Mouse (Mus musculus) forebrain, embryonic 14.5 days (tissue): ENCODE results near the gene Prss44. TPM values are rescaled to one million over a fixed set of nuclear protein-coding genes. Genes with fewer than 3 reads are reported as not detected.

Source experiments
- ATAC-seq: fragments of 200-750 bp; cut with Nextera tagmentation; 2 replicates; pipeline ENCODE4 v1.8.0; 2017; ENCODE audit warnings: mild to moderate bottlenecking, moderate library complexity
- DNase-seq: peaks from one replicate; pipeline ENCODE4 v3.0.0-alpha.2; 2015; ENCODE audit warnings: low spot score
- H3K27ac ChIP-seq: fragments of 300-500 bp; sonication (generic); 2 replicates; pipeline ENCODE4 v1.5.1; 2014; ENCODE audit warnings: low read depth, mild to moderate bottlenecking, control low read depth, low read length, moderate library complexity
- H3K27me3 ChIP-seq: fragments of 300-500 bp; sonication (generic); replicated peaks from 2 replicates; pipeline ENCODE4 v1.6.1; 2014; ENCODE audit warnings: low read length, control low read depth, mixed read lengths; ENCODE audit not compliant: control insufficient read depth, insufficient read depth
- H3K36me3 ChIP-seq: fragments of 300-500 bp; sonication (generic); 2 replicates; pipeline ENCODE4 v1.6.1; 2014; ENCODE audit warnings: low read length, control low read depth; ENCODE audit not compliant: control insufficient read depth, insufficient read depth
- H3K4me1 ChIP-seq: fragments of 300-500 bp; sonication (generic); 2 replicates; pipeline ENCODE4 v1.6.1; 2014; ENCODE audit warnings: antibody characterized with exemption, low read length, control low read depth; ENCODE audit not compliant: control insufficient read depth, insufficient read depth
- H3K4me2 ChIP-seq: fragments of 300-500 bp; sonication (generic); 2 replicates; pipeline ENCODE4 v1.6.1; 2014; ENCODE audit warnings: mild to moderate bottlenecking, control low read depth, low read length
- H3K4me3 ChIP-seq: fragments of 300-500 bp; sonication (generic); 2 replicates; pipeline ENCODE4 v1.5.1; 2014; ENCODE audit warnings: low read depth, low read length, control low read depth
- H3K9ac ChIP-seq: fragments of 300-500 bp; sonication (generic); 2 replicates; pipeline ENCODE4 v1.6.1; 2014; ENCODE audit warnings: mild to moderate bottlenecking, low read length, control low read depth, moderate library complexity
- H3K9me3 ChIP-seq: fragments of 300-500 bp; sonication (generic); replicated peaks from 2 replicates; pipeline ENCODE4 v1.6.1; 2016; ENCODE audit warnings: low read length, control low read depth, mixed read lengths; ENCODE audit not compliant: control insufficient read depth
- WGBS: fragments of 180-500 bp; shearing (Covaris S2); extraction: QIAGEN DNeasy Blood & Tissue Kit; methylation state at CpG from one replicate; pipeline ENCODE4 v1.1.7; 2014; 5-methylcytosine and 5-hydroxymethylcytosine counted together
- polyA plus RNA-seq: library from polyadenylated mRNA; unstranded; fragments of >200 nt; fragmentation: Nextera tagmentation; extraction: Ambion mirVana; gene quantifications from 2 replicates; pipeline ENCODE4 v1.2.1, GENCODE M21; 2014

Prss44 gene
- polyA plus RNA-seq, 1 experiment from 2014 or later, result not detected

DNA sequence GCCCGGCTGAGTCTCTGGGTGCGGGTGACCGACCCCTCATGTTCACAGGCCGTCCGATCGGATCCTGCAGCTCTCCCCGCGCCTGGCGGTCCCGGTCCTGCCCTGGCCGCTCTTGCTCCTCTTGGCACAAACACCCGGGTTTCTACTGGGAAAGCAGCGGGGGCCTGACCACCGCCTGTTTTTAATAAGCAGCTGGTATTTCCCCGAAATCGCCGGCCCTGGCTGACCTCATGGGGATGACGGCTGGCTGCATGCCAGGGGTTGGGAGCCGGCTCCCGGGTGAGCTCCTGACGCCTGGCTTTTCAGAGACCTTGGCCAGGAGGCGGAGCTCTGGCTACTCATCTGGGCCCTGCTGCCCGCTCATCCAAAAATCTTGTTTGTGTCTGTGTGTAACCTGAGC is 32.1 kb upstream of the Prss44 start:
- H3K9ac ChIP-seq, result peak overlapping the region; percentile 71
- peak; percentile 77 for DNase-seq
- WGBS, result 1% methylated on average over 23 of the region's 23 CpGs
- 0 out of 2 replicates have a peak, but pooled peaks cover 5% of the 10 kb centered on the region for H3K27me3 ChIP-seq
- no peaks in the 10 kb centered on the region for H3K9me3 ChIP-seq
- no peaks in the 10 kb centered on the region for H3K36me3 ChIP-seq
- peak overlapping the region; percentile 55; the same call in 1 of the 2 replicates for H3K27ac ChIP-seq
- peak overlapping the region; percentile 71 for H3K4me2 ChIP-seq
- H3K4me1 ChIP-seq, result peaks cover 3% of the 10 kb centered on the region; the same call in 1 of the 2 replicates
- H3K4me3 ChIP-seq, result peak overlapping the region; percentile 37
- ATAC-seq, result peak; percentile 74

DNA sequence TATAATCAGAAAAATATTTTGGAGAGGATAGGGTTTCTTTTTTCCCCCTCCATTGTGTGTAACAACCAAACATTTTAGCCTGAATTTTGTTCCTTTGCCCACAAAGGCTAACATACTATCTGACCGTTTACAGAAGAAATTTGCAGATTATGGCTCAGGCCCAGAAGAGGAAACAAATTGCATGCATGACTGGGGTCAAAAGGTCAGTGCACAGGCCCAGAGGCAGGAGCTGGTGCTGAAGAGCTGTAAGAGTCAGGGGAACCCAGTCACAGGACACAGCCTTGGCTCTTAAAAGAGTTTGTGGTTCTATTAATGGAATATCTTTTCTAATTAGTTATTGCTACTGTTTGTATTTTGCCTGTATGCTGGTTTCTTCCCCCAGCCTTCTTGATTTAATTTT is 30.2 kb upstream of the Prss44 start:
- Histone ChIP-seq H3K9ac (no peak overlapping the region), H3K27ac (no peak overlapping the region), H3K4me2 (no peak overlapping the region), H3K4me1 (peaks cover 3% of the 10 kb centered on the region; the same call in 1 of the 2 replicates), H3K27me3 (0 out of 2 replicates have a peak, but pooled peaks cover 5% of the 10 kb centered on the region), H3K9me3 (no peaks in the 10 kb centered on the region), H3K4me3 (no peak overlapping the region), H3K36me3 (no peaks in the 10 kb centered on the region)
- ATAC-seq (no peak), DNase-seq (no peak)
- WGBS, result 66% methylated on average over 1 of the region's 1 CpGs

DNA sequence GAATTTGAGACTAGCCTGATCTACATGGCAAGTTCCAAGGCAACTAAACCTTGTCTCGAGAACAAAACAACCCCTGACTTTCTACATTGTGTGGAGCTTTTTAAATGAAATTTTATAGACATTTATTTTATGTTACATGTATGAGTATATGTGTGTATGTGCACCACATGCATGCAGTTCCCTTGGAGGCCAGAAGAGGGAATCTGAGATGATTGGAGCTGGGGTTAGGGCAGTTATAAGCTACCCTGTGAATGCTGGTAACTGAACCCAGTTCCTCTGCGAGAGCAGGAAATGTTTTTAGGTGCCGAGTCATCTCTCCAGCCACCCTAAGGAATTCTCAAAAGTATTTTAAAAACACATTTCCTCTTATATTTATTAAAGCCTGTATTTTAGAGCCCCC is 25.6 kb upstream of the Prss44 start:
- Histone ChIP-seq H3K27me3 (no peaks in the 10 kb centered on the region), H3K9me3 (no peaks in the 10 kb centered on the region), H3K9ac (no peak overlapping the region), H3K36me3 (no peaks in the 10 kb centered on the region), H3K4me2 (no peak overlapping the region), H3K4me1 (no peaks in the 10 kb centered on the region), H3K27ac (no peak overlapping the region), H3K4me3 (no peak overlapping the region)
- no peak for DNase-seq
- WGBS, result 88% methylated on average over 3 of the region's 3 CpGs
- no peak for ATAC-seq

DNA sequence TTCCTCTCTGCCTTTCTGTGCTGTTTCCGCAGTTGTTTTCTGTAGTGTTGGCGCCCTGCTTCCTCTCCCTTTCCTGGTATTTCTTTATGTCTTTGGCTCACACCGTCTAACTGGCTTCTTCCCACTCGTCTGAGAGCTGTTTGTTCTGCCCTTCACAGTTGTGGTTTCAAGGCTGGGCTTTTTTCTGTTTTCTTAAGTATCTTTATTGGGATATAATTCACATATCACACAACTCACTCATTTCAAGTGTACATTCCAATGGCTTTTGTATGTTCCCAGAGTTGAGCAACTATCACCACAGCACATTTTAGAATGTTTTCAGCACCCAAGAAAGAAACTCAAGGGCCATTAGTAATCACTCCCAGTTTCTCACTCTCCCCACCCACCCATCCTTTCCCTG is 23.3 kb upstream of the Prss44 start:
- Histone ChIP-seq H3K9ac (no peak overlapping the region), H3K36me3 (no peaks in the 10 kb centered on the region), H3K27ac (no peak overlapping the region), H3K4me2 (no peak overlapping the region), H3K9me3 (no peaks in the 10 kb centered on the region), H3K4me3 (no peak overlapping the region), H3K4me1 (no peaks in the 10 kb centered on the region), H3K27me3 (no peaks in the 10 kb centered on the region)
- 78% methylated on average over 4 of the region's 4 CpGs for WGBS
- DNase-seq, result no peak
- no peak for ATAC-seq

DNA sequence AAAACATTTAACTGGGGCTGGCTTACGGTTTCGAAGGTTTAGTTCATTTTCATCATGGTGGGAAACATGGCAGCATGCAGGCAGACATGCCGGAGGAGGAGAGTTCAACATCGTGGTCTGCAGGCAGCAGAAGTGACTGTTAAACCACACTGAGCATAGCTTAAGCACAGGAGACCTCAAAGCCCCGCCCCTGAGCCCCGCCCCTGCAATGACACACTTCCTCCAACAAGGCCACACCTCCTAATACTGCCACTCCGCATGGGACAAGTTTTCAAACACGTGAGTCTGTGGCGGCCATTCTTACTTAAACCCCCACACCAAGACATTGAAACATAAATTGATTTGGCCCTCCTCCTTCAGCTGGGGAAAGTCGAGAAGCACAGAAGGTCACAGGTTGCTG is 16.8 kb upstream of the Prss44 start:
- no peaks in the 10 kb centered on the region for H3K9me3 ChIP-seq
- 88% methylated on average over 10 of the region's 10 CpGs for WGBS
- no peak overlapping the region for H3K4me3 ChIP-seq
- no peaks in the 10 kb centered on the region for H3K27me3 ChIP-seq
- DNase-seq (no peak), ATAC-seq (no peak)
- no peaks in the 10 kb centered on the region for H3K4me1 ChIP-seq
- no peaks in the 10 kb centered on the region for H3K36me3 ChIP-seq
- H3K9ac ChIP-seq, result no peak overlapping the region
- no peak overlapping the region for H3K27ac ChIP-seq
- no peak overlapping the region for H3K4me2 ChIP-seq

DNA sequence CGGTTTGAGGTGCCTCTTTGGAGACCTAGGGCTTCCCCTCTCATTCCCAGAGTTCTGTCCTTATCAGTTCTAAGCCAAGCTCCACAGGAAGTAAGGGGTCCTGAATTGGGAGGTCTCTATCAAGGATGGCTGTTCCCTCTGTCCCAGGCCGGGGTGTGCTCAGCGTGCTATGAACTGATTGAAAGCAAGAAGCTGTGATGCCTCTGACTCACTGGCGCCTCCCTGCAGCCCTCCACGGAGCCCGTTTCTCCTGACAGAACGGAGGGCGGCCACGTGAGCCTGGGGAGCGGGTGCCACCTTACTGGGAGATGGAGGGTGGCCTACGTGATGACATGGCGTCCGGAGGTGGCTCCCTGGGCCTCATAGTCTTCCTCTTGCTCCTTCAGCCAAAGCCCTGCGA is 15.9 kb upstream of the Prss44 start, which contains the start of gene Prss42:
Gene Prss42, plus strand, starts transcription at position 301 of the 400 bp plus-strand sequence.
- 96% methylated on average over 14 of the region's 14 CpGs for WGBS
- Histone ChIP-seq H3K27ac (no peak within 1 kb of the TSS), H3K4me2 (no peak within 1 kb of the TSS), H3K9me3 (no peaks in the 10 kb centered on the region), H3K27me3 (no peaks in the 10 kb centered on the region), H3K4me3 (no peak within 1 kb of the TSS), H3K36me3 (no peaks in the 10 kb centered on the region), H3K4me1 (no peaks in the 10 kb centered on the region), H3K9ac (no peak within 1 kb of the TSS)
- ATAC-seq (no peak), DNase-seq (no peak)

DNA sequence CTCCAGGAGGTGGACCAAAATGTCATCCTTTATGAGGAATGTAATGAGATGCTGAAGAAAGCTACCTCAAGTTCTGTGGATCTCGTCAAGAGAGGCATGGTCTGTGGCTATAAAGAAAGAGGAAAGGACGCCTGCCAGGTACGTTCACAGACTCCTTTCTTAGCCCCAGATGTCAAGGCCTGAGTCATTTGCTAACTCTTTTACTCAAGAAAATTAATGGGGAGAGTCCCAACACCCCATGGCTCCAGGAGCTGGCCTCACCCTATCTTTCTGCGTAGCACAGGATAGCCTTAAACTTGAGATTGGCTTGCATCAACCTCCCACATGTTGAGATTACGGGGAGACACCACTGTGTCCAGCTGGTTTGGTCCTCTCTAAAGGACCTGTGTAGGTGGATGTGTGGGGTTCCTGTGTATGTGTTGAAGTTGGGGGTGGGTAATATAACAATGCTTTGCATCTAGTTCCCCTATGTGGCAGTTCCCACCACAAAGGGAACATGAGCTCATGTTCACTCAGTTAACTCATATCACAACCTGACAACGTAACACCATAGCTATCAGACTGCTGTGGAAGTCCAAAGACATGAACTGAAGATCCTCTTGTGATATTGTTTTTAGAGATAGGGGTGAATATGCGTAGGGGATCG is 12.8 kb upstream of the Prss44 start:
- Histone ChIP-seq H3K4me2 (no peak overlapping the region), H3K27ac (no peak overlapping the region), H3K9ac (no peak overlapping the region), H3K4me1 (no peaks in the 10 kb centered on the region), H3K4me3 (no peak overlapping the region), H3K27me3 (no peaks in the 10 kb centered on the region), H3K36me3 (no peaks in the 10 kb centered on the region), H3K9me3 (no peaks in the 10 kb centered on the region)
- no peak for ATAC-seq
- 91% methylated on average over 8 of the region's 8 CpGs for WGBS
- DNase-seq, result no peak

DNA sequence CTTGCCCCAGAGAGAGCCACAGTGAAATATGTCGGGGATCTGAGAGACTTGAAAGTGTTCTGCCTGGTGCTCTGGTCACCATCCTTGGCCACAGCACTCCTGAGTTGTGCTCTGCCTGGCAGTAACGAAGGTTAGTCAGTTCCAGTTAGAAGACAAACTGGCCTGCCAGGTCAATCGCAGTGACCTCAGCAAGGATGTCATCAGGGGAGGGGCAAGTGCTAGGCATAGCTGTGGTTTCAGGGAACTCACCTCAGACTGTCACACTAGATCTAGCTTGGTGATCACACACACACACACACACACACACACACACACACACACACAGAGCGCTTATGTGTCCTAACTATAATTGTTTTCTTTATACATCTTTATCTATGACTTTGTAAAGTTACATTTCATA is 10.5 kb upstream of the Prss44 start:
- no peak overlapping the region for H3K4me3 ChIP-seq
- H3K9ac ChIP-seq, result no peak overlapping the region
- H3K4me2 ChIP-seq, result no peak overlapping the region
- H3K27ac ChIP-seq, result no peak overlapping the region
- H3K9me3 ChIP-seq, result no peaks in the 10 kb centered on the region
- H3K36me3 ChIP-seq, result no peaks in the 10 kb centered on the region
- no peaks in the 10 kb centered on the region for H3K27me3 ChIP-seq
- DNase-seq (no peak), ATAC-seq (no peak)
- H3K4me1 ChIP-seq, result no peaks in the 10 kb centered on the region
- 77% methylated on average over 4 of the region's 4 CpGs for WGBS

DNA sequence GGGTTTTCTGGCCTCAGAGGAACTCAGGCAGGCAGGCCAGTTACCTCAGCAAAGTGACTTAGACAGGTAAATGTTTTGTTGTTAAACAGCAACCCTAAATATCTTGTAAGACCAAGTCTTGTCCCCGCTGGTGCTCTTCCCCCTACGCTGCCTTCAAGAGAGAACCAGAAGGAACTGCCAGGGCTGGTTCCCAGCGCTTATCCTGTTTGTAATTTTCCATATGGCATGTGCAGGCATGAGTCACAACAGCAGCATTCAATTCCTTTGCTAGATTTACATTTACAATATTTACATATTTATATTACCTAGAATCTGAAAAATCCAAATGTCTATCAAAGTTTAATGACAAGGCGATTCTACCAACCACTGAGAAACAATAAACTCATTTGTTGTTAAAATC is 3.7 kb upstream of the Prss44 start:
- Histone ChIP-seq H3K36me3 (no peaks in the 10 kb centered on the region), H3K4me2 (no peak overlapping the region), H3K27ac (no peak overlapping the region), H3K4me3 (no peak overlapping the region), H3K4me1 (no peaks in the 10 kb centered on the region), H3K27me3 (no peaks in the 10 kb centered on the region), H3K9ac (no peak overlapping the region), H3K9me3 (no peaks in the 10 kb centered on the region)
- no peak for DNase-seq
- no peak for ATAC-seq
- 85% methylated on average over 4 of the region's 4 CpGs for WGBS
